Mouse (Mus musculus) MEL (cell line): ENCODE results near the gene Fbxl22.

Experiments used
- CTCF ChIP-seq, 3 experiments: IDR thresholded peaks in 2 of 3; conservative IDR thresholded peaks in 1 of 3; 2 replicates each; pipeline ENCODE4 v1.5.1; 2011 to 2012; ENCODE audit warnings: low read length in 3 of 3, low read depth in 2 of 3, mild to moderate bottlenecking in 2 of 3, improper control_type of control experiment in 1 of 3, inconsistent platforms in 1 of 3, mixed read lengths in 1 of 3, moderate library complexity in 1 of 3; ENCODE audit not compliant: control insufficient read depth in 1 of 3, insufficient read depth in 1 of 3, poor library complexity in 1 of 3, severe bottlenecking in 1 of 3
- EP300 ChIP-seq, 2 experiments: IDR thresholded peaks; 2 replicates each; pipeline ENCODE4 v1.6.1; 2011; ENCODE audit warnings: improper control_type of control experiment in 2 of 2, low read length in 2 of 2, low read depth in 1 of 2, mild to moderate bottlenecking in 1 of 2
- USF1 ChIP-seq: IDR thresholded peaks from 2 replicates; pipeline ENCODE4 v1.6.1; 2014; ENCODE audit warnings: low read depth, mild to moderate bottlenecking, inconsistent platforms, low read length, improper control_type of control experiment, moderate library complexity

- TF ChIP-seq USF1: no peak
- TF ChIP-seq CTCF (IDR thresholded peaks at IDR 0.05 in 2 of 3, conservative IDR thresholded peaks at IDR 0.05 in 1 of 3; ENCODE audit: control insufficient read depth in 1 of 3, insufficient read depth in 1 of 3, low read depth in 2 of 3, low read length in 3 of 3, poor library complexity in 1 of 3, severe bottlenecking in 1 of 3): no peak
- TF ChIP-seq EP300 (IDR thresholded peaks at IDR 0.05; ENCODE audit: low read depth in 1 of 2, low read length in 2 of 2): no peak
These were observed 28.4 kb upstream of the Fbxl22 start for GRCm38 (mm10) chr9:66542785-66543184.
